Mouse (Mus musculus) olfactory bulb, adult 2 months (tissue): ENCODE results near the gene Gm17268. TPM values are rescaled to one million over a fixed set of nuclear protein-coding genes. Genes with fewer than 3 reads are reported as not detected.

Experiments used
- H3K27ac ChIP-seq: fragments of 200-500 bp; 2 replicates; pipeline ENCODE4 v1.5.1; 2012; ENCODE audit warnings: low read depth, low read length; ENCODE audit not compliant: insufficient read depth
- H3K4me1 ChIP-seq: fragments of 200-500 bp; 2 replicates; pipeline ENCODE4 v1.6.1; 2012; ENCODE audit warnings: low read length; ENCODE audit not compliant: control insufficient read depth, insufficient read depth
- H3K4me3 ChIP-seq: fragments of 200-500 bp; 2 replicates; pipeline ENCODE4 v1.5.1; 2012; ENCODE audit warnings: mild to moderate bottlenecking, low read depth, low read length, moderate library complexity; ENCODE audit not compliant: insufficient read depth
- CTCF ChIP-seq: fragments of 200-500 bp; IDR thresholded peaks from 2 replicates; pipeline ENCODE4 v1.5.1; 2012; ENCODE audit warnings: low read depth, mild to moderate bottlenecking, low read length, moderate library complexity; ENCODE audit not compliant: insufficient read depth
- POLR2A ChIP-seq: fragments of 200-500 bp; IDR thresholded peaks from 2 replicates; pipeline ENCODE4 v1.6.1; 2012; ENCODE audit warnings: mild to moderate bottlenecking, low read depth, low read length, moderate library complexity; ENCODE audit not compliant: insufficient read depth
- WGBS: fragments of 180-500 bp; shearing (Covaris S2); methylation state at CpG from one replicate; pipeline ENCODE4 v1.1.7; 2018; 5-methylcytosine and 5-hydroxymethylcytosine counted together
- polyA plus RNA-seq: library from polyadenylated mRNA; stranded (reverse); fragments of >200 nt; gene quantifications from 2 replicates; pipeline ENCODE4 v1.2.4, GENCODE M21; 2012; ENCODE audit warnings: low replicate concordance; ENCODE audit not compliant: missing spikeins, insufficient read depth, insufficient read length

Gene Gm17268
- polyA plus RNA-seq, 1 experiment, result not detected

DNA sequence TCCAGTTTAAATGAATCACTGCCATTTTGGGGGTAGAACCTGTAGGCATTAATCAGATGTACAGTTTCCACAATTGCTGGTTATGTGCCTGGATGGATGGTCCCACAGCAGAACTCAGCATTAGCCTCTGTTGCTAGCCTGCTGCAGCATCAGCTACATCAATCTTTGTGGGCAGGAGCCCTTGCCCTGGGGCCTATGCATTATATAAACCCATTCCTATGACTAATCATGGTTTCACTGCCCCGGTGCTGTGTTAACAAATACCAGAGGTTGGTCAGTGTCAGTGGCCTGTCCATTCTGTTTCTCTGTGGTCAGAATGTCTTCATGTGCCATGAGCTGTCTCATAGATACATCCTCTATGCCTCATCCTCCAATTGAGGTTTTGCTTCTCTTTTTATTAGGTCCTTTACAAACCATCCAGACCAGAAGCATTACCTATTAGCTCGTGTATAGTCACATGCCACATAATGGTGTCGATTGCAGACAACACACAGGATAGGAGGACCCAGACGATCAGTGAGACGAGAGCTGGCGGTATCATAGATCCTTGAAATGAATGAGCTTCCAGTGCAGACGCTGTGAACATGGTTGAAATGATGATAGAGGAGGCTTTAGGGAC is 28.7 kb upstream of the Gm17268 start:
- Histone ChIP-seq H3K27ac (no peak overlapping the region), H3K4me1 (no peaks in the 10 kb centered on the region), H3K4me3 (no peak overlapping the region)
- TF ChIP-seq CTCF, result no peak
- no peak for TF ChIP-seq POLR2A
- 84% methylated on average over 7 of the region's 7 CpGs for WGBS

DNA sequence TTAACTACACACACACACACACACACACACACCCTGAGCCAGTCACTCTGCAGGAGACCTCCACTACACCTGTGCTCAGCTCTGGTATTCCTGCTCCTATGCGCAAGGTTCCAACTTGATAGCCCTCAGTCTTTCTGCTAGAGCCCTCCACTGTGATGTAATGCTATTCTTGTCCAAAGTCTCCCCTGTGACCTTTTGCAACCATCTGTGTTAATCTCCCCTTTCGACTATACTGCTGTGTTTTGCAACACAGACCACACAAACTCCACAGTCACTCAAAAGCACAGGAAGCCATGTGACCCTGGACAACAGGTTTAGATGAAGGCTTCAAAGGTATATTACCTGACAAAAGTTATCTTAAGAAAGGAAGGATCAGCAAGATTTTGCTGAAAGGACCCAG is 25.1 kb upstream of the Gm17268 start:
- Histone ChIP-seq H3K4me1 (no peaks in the 10 kb centered on the region), H3K27ac (no peak overlapping the region), H3K4me3 (no peak overlapping the region)
- no peak for TF ChIP-seq POLR2A
- no peak for TF ChIP-seq CTCF
- WGBS, result 90% methylated on average over 2 of the region's 2 CpGs

DNA sequence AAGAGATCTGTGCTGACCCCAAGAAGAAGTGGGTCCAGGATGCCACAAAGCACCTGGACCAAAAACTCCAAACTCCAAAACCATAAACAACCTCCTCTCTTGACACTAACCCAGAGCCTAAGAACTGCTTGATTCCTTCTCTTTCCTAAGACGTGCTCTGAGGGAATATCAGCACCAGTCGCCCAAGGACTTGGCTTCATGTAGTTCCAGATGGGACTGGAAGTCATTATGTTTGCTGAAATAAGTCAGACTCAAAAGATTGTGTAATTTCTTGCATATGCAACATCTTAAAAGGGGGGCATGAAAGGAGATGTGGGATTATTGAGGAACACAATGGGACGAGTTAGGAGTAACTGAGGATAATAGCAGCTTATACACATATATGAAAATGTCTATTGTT is 23.9 kb upstream of the Gm17268 start:
- TF ChIP-seq POLR2A, result no peak
- TF ChIP-seq CTCF, result no peak
- H3K4me1 ChIP-seq, result no peaks in the 10 kb centered on the region
- H3K4me3 ChIP-seq, result no peak overlapping the region
- 83% methylated on average over 3 of the region's 3 CpGs for WGBS
- H3K27ac ChIP-seq, result no peak overlapping the region

DNA sequence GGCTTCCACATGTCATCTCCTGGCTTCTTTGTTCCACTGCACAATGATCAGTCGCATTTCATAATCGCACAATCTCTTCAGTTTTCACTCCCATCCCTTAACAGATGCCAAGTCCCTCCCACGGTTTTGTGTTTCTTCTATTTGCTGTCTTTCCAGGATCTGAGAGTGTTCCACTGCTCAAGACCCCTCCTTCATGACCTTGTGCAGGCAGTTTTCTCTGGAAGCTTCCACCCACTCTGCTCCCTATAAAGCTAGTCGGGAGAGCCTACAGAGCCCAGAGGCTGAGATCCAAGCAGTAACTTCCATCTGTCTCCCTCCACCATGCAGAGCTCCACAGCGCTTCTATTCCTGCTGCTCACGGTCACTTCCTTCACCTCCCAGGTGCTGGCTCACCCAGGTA is 19.3 kb upstream of the Gm17268 start, which contains the start of gene Ccl11:
Ccl11 (plus strand) TSS at position 178 of the 400 bp plus-strand sequence.
- no peak within 1 kb of the TSS for H3K27ac ChIP-seq
- TF ChIP-seq CTCF, result no peak
- TF ChIP-seq POLR2A, result no peak
- no peaks in the 10 kb centered on the region for H3K4me1 ChIP-seq
- no peak within 1 kb of the TSS for H3K4me3 ChIP-seq
- WGBS, result 56% methylated on average over 6 of the region's 6 CpGs

DNA sequence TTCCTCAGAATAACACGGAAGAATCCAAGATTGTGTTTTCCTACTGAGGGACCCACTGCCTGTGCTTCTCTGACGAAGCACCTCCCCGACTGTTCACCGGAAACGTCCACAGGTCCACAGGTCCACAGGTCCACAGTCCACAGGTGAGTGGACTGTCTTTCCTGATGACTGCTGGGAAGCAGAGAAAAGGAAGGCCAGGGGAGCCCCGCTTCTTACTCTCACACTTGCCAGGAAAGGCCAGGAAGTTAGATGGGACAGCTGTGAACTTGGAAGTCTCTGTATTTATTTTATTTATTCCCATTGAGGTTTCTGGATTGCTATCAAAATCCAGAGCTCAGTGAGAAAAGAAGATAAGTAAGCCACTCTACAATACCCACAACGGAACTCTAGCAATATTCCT is 15.5 kb upstream of the Gm17268 start:
- no peaks in the 10 kb centered on the region for H3K4me1 ChIP-seq
- WGBS, result 93% methylated on average over 7 of the region's 7 CpGs
- no peak overlapping the region for H3K27ac ChIP-seq
- H3K4me3 ChIP-seq, result no peak overlapping the region
- TF ChIP-seq CTCF (no peak), POLR2A (no peak)

DNA sequence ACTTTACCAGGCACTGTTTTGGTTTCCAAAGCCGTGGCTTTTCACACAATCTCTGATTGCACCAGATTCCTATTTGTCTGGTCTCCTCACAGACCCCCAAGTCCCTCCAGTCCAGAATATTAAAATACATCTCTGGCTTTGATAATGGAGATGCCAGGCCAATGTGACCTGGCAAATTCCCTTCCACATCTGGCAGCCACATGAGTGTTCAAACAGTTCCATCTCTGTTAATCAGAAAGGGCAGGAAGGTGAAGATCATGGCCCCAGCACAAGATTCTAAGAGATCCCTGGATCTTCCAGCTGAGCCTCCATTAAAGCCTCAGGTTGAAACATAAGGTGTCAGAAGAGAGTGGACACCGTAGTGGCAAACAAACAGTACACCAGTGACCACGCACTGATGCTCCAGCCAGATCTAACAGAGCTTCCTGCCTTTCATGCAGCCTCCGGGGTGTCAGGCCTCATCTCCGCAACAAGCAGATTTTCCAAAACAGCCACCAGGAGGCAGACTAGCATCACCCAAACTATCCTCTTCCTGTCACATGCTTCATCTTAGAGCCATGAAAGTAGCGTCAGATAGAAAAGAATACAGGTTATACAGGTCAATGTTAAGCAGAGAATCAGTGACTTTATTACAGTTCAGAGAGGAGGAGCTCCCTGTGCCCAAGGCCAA is 9.5 kb upstream of the Gm17268 start:
- 67% methylated on average over 6 of the region's 6 CpGs for WGBS
- TF ChIP-seq POLR2A (no peak), CTCF (no peak)
- no peak overlapping the region for H3K4me3 ChIP-seq
- H3K4me1 ChIP-seq, result no peaks in the 10 kb centered on the region
- no peak overlapping the region for H3K27ac ChIP-seq

DNA sequence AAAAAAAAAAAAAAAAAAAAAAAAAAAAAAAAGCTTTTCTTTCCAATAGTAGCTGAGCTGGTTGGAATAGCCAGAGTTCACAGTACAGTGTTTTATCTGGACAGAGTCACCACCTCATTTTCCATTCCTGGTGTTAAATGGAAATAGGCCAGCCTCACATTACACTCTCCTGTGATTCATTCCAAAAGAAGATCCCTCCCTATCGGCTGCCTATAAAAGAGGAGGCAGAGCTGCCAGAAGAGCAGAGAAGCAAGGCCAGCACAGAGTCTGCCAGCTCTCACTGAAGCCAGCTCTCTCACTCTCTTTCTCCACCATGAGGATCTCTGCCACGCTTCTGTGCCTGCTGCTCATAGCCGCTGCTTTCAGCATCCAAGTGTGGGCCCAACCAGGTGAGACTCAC is 7.1 kb upstream of the Gm17268 start, which contains the start of gene Ccl7:
Ccl7 (plus strand) TSS at position 242 of the 400 bp plus-strand sequence.
- Histone ChIP-seq H3K27ac (no peak within 1 kb of the TSS), H3K4me3 (no peak within 1 kb of the TSS), H3K4me1 (no peaks in the 10 kb centered on the region)
- no peak for TF ChIP-seq POLR2A
- WGBS, result 56% methylated on average over 3 of the region's 3 CpGs

DNA sequence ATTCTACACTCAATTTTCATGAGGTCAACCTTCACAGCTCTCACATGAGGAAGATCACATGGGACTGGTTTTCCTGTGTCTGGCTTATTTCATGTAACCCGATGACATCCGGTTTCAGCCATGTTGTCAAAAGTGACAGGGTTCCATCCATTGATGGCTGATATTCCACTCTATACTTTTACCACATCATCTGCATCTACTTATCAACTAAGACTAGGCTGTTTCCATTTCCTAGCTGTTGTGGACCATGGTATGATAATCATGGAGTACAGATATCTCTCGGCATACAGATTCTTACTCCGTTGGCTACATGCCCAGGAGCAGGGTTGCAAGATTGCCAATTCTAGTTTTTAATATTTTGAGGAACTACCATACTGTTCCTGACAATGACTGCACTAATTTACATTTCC is 3.3 kb upstream of the Gm17268 start:
- H3K4me1 ChIP-seq, result no peaks in the 10 kb centered on the region
- H3K4me3 ChIP-seq, result no peak overlapping the region
- H3K27ac ChIP-seq, result no peak overlapping the region
- 72% methylated on average over 4 of the region's 4 CpGs for WGBS
- TF ChIP-seq POLR2A, result no peak
- no peak for TF ChIP-seq CTCF

DNA sequence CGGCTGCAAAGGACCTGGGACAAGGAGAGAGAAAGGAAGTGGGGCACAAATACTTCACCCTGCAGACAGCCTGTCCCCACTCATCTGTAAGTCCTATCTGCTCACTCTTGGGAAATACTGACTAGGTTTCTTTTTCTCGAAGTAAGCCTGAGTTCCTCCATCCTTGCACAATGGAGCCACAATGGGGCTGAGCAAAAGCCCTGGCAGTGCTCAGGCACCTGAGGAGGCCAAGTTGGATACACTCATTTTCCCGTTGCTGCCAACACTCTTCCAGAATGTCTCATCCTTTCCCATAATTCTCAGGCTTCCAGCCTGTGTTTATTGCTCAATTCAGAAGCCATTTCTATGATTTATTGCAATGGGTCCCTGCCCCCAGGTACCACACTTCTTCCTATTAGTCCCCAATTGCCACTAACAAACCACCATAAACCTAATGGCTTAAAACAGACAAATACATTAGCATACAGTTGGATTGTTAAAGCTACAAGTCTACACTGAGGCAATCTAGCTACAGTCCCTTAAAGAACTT is 834 bp upstream of the Gm17268 start:
- H3K4me3 ChIP-seq, result no peak overlapping the region
- H3K4me1 ChIP-seq, result peaks cover 4% of the 10 kb centered on the region; the same call in 1 of the 2 replicates
- no peak overlapping the region for H3K27ac ChIP-seq
- no peak for TF ChIP-seq POLR2A
- TF ChIP-seq CTCF, result no peak
- WGBS, result 71% methylated on average over 3 of the region's 3 CpGs
